Mouse (Mus musculus): ENCODE results near the gene Fbxl19.

GRCm38 (mm10) chr7:127703561-127704178 is 40.7 kb upstream of the Fbxl19 start:
- no peak for TF ChIP-seq CTCF (conservative IDR thresholded peaks at IDR 0.05; ENCODE audit: low read length)
- TF ChIP-seq NANOG (IDR thresholded peaks at IDR 0.05; ENCODE audit: borderline replicate concordance, low read length): no peak
- no peak for TF ChIP-seq POU5F1 (IDR thresholded peaks at IDR 0.05; ENCODE audit: borderline replicate concordance, low read length)

Data from E14TG2a.4 (cell line).